Mouse (Mus musculus): ENCODE results near the gene Itm2b.

The Itm2b gene
- long read RNA-seq, experiment 1, transcript Itm2b-201 (6 exons, 1,796 nt): major isoform, 1,899 of 1,940 reads
- long read RNA-seq, experiment 1, transcript Itm2b-202 (5 exons, 935 nt): minor isoform, 13 of 1,940 reads
- long read RNA-seq, experiment 1, partial matches to known transcripts: 17 of 1,940 reads
- long read RNA-seq, experiment 1, other reads (novel, unspliced or antisense): 11 of 1,940 reads
- long read RNA-seq, experiment 2, transcript Itm2b-201 (6 exons, 1,796 nt): major isoform, 2,264 of 2,299 reads
- long read RNA-seq, experiment 2, transcript Itm2b-202 (5 exons, 935 nt): minor isoform, 11 of 2,299 reads
- long read RNA-seq, experiment 2, partial matches to known transcripts: 9 of 2,299 reads
- long read RNA-seq, experiment 2, other reads (novel, unspliced or antisense): 15 of 2,299 reads

DNA sequence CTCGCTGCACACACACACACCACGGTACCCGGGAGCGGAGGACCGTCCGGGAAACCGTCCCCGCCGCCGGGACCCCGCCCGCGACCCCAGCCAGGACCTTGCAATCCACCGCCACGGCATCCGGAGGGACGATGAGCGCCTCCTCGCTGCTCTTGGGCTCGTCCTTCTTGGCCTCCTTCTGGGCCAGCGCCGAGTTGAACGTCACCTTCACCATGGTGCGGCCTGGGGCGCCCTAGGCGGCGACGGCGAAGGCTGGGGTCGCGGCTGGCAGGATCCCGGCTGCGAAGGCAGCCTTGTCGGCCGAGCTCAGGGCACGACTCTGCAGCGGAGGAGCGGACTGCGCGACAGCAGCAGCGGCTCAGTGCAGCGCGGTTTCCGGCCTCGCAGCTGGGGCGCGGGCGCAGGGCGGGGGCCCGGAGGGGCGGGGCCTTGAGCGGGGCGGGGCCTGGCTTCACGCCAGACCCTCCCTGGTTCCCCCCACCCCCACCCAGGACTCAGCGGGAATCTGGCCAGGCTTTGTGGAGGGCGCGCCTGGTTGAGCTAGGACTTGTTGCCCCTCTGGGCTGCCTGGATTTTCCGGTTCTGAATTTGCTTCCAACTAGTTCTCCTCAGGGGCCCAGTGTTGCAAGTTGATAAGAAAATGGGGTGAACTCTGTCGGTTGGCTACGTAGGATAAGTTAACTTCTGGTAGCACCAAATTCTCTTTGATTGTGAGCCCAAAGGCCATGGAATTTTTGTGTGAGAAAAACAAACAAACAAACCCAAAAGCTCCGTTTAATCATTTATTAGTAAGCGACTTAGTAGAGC, at the start of gene Itm2b:
Gene Itm2b, minus strand, starts transcription at position 377 of the 807 bp plus-strand sequence.
- intact Hi-C loops (cut with DNase I): no loop called here

DNA sequence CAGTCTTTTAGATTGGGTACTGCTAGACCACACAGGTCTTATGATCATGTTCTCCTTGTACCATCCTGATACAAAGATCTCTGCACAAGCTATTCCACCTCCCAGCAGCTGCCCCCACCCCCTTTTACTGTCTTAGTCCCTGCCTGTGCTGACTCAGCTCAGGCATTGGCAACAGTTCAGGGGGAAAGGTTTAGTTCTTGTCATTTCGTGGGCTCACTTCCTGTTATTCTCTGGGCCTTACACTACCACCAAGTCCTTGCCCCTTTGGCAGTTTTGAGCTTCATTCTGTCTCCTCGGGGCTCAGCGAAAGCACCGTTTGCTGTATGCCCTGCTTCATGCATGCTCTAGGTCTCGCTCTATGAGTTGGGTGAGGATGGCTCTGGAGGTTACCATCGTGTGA, 48.4 kb upstream of the Itm2b start:
- intact Hi-C loops (cut with DNase I): no loop called here

DNA sequence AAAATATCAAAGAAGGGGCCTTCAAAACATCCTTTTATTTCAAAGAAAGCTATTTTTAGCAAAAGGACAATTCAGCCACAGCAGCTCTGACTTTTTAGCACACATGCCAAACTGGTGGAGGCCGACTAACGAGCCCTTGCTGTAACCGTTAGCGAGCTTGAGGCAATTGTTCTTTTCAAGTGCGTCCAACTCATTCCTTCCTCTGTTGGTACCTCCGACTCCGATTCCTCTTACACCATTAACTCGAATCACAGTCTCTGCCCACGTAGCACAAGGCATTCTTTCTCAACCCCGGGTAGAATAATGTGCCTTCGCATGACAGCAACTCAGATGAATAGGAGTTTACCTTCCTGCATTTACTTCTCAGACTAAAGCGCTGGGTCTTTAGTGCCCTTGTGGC, 45.5 kb upstream of the Itm2b start:
- intact Hi-C loops (cut with DNase I): no loop called here

GRCm38 (mm10) chr14:73425571-73426041, 40.5 kb upstream of the Itm2b start:
- intact Hi-C loops (cut with DNase I): no loop called here

GRCm38 (mm10) chr14:73424961-73425360, 39.9 kb upstream of the Itm2b start:
- intact Hi-C loops (cut with DNase I): no loop called here

- intact Hi-C loops (cut with DNase I): no loop called here
Measured at GRCm38 (mm10) chr14:73423542-73423941, 38.5 kb upstream of the Itm2b start.

DNA sequence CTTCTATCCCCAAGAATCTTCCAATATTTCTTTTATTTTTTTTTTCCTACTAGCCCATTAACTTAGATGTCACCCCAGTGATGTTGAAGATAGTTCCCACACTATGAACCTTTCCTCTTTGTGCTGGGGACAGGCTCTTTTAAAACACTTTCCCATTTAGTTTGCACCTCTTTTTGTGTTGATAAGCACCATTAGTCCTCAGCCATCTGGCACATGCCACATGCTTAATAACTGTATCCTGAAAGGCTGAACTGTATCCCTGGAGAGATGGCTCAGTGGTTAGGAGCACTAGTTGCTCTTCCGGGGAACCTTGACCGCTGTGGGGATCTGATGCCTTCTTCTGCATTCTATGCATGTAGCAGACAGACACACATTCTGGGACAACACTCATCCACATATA, 37.5 kb upstream of the Itm2b start:
- intact Hi-C loops (cut with DNase I): no loop called here

GRCm38 (mm10) chr14:73421580-73421979, 36.5 kb upstream of the Itm2b start:
- intact Hi-C loops (cut with DNase I): no loop called here

- intact Hi-C loops (cut with DNase I): no loop called here
Measured at GRCm38 (mm10) chr14:73420138-73420745, 35.2 kb upstream of the Itm2b start.

GRCm38 (mm10) chr14:73416511-73416910, 31.4 kb upstream of the Itm2b start:
- intact Hi-C loops (cut with DNase I): no loop called here

GRCm38 (mm10) chr14:73415376-73416035, 30.4 kb upstream of the Itm2b start:
- intact Hi-C loops (cut with DNase I): no loop called here

DNA sequence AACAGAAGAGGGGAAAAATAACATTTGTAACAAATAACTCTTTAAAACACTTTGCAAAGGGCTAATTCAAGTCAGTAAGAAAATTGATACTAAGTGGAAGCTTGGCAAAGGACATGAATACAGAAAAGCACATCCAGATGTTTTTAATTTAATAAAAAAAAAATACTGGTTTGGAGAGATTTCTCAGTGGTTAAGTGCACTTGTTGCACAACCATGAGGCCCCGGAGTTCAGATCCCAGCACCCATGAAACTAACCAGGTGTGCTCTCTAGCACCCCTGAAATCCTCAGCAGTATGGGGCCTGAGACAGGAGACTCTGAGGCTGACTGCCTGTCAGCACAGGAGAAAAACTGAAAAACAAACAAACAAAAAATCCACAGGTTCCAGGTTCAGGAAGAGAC, 26.6 kb upstream of the Itm2b start:
- intact Hi-C loops (cut with DNase I): no loop called here

- intact Hi-C loops (cut with DNase I): no loop called here
Measured at GRCm38 (mm10) chr14:73410083-73410482, 25.0 kb upstream of the Itm2b start.

DNA sequence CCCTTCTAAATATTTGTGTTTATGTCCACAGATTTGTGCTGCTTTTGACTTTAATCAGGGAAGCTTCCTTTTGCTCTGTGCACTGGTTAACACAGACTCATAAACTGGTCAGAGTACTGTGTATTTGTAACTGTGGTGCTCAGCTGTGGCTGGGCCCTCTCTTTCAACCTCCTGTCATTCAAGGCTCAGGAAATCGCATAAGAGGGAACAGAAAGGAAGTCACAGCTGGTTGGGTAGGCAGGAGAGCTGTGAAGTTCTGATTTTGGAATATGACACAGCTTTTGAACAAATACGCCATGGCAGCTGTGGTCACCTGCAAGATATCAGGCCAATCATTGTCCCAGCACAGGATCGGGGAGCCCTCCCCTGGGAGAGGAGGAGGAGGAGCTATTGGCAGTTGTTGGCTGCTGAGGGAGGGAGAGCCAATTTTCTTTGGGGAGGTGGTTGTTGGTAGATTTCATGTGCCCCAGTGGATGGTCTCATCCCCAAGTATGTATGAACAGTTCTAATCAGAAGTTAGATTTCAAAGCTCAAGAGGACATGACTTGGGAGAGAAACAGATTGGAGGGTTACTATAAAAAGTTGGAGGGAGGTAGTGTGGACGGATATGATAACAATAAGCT, 23.2 kb upstream of the Itm2b start:
- intact Hi-C loops (cut with DNase I): no loop called here

DNA sequence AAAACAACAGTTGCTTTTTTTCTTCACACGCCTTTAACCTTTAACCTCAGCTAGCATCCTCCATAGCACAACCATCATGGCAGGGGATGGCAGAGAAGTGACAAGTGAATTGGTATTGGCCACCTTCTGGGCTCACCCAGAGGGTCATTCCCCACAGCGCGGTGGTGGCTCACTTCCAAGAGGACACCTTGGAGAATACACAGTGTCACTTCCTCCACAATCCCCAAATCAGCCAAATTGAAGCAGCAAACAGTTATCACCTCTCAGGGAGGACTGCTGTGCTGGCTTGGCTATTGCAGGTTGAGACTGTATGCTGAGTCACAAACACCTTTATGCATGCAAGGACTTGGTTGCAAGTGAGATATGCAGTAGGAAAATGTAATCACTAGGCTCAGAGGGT, 18.9 kb upstream of the Itm2b start:
- intact Hi-C loops (cut with DNase I): no loop called here

DNA sequence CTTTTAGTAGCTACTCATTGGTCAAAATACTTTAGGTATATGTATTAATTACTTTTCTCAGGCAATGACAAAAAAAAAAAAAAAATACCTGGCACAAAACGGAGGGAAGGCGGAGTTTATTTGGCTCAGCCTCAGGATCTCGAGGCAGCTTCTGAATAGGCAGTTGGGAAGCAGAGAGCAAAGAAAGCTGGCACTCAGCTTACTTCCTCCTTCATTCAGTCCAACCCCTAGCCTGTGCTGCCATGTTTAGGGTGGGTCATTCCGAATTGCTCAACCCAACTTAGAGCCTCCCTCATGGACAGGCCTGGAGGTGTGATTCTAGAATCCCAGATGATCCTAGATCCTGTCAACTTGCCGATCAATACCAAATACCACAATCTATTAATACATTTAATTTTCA, 18.3 kb upstream of the Itm2b start:
- intact Hi-C loops (cut with DNase I): no loop called here

- intact Hi-C loops (cut with DNase I): no loop called here
Measured at GRCm38 (mm10) chr14:73402296-73403035, 17.4 kb upstream of the Itm2b start.

DNA sequence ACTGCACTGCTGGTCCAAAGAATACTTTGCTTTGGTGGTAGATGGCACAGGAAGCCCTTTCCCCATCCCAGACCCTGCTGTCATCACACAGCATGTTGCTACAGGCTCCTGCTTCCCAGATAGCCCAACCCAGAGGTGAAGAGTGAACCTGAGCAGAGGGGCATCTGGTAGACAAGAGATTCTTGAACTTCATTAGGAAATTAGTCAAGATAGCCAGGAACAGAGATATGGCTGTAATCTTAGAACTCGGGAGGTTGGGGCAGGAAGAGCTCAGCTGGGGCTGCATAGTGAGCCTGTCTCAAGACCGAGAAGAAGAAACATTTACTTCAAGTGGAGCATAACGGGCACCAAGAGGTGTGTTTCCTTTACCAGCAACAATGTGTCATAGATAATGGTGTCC, 16.3 kb upstream of the Itm2b start:
- intact Hi-C loops (cut with DNase I): no loop called here

DNA sequence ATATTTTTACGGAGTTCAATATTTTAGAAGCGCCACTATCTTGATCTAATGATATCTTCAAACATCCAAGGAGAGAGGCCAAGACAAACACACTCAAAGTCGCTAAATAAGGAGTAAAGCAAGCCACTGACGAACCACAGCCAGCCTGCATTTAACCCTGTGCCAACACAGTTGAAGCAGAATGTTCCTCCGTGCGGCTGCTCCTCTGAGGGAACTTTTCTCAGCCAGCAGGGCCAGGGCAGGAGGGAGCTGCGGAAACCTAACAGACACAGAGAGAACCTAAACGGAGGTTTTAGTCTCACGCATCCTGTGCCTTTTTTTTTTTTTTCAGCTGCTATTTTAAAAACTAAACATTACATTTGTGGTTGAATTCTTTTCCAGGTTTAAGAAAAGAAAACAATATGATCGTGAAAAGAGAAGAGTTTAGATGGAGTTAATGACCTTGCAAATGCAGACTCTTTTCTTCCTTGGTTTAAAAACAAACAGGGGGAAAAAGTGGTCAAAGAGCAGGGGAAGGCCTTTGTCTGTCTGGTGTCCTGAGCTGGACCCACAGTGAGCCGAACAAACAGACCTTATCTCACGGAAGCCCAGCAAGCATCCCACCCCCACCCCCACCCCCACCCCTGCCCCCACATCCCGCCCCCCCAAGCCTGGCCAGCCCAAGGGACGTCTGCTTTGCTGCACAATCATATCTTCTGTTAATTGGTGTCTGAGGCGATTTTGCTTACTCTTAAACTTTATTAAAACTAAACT, 15.0 kb upstream of the Itm2b start:
- intact Hi-C loops (cut with DNase I): no loop called here

Measured in adrenal gland (tissue).